In genomic region chr1:85764291-85764690, GRCm38 (mm10) we compare ENCODE assay signal across 22 mouse cellular contexts. TPM values are rescaled to one million over a fixed set of nuclear protein-coding genes. Genes with fewer than 3 reads are reported as not detected.
DNase-seq lines count a peak whose midpoint lies in the region; ATAC-seq and TF ChIP-seq lines count a peak whose summit lies in the region.
"Had no signal": no experiment of that assay in that cellular context is flagged by ENCODE, and none has a peak within 500 bp of the region (broad histone marks: within the 10 kb centered on the region; RNA-seq: fewer than 3 reads in every experiment).

No protein-coding gene starts in this region.

- in situ Hi-C loops in CH12.LX (cut with MboI; ENCODE audit: low pct_ligation_motif_present, low pct_unique_long_range_greater_than_20kb, low sequenced_read_pairs), result no loop called here

- no peak overlapping the region for H3ac ChIP-seq in myocyte (ENCODE audit: control insufficient read depth, insufficient read length)

- no peak for ATAC-seq in hindbrain, embryonic 14.5 days (ENCODE audit: low FRiP score)
- no peak for ATAC-seq in hindbrain, embryonic 13.5 days (ENCODE audit: low FRiP score)
- no peak for ATAC-seq in CD4-positive, CD25-positive, alpha-beta regulatory T cell, adult 4 months
- ATAC-seq in kidney, embryonic 16.5 days (ENCODE audit: low FRiP score, low TSS enrichment), result no peak
- ATAC-seq: activated CD4-positive, CD25-positive, alpha-beta regulatory T cell, adult 4 months; Patski had no signal

- H3K4me2 ChIP-seq in hindbrain, embryonic 14.5 days (replicated peaks), result no peak overlapping the region
- no peak overlapping the region for H3K4me2 ChIP-seq in hindbrain, embryonic 13.5 days
- H3K4me2 ChIP-seq in CH12.LX (ENCODE audit: insufficient read depth, low read depth, poor library complexity, severe bottlenecking) (peak overlapping the region; percentile 26), myocyte (ENCODE audit: low read depth) (no peak overlapping the region)
- H3K4me2 ChIP-seq in kidney, embryonic 16.5 days (replicated peaks; ENCODE audit: low read depth, low read length), result no peak overlapping the region

- TF ChIP-seq EP300 in CH12.LX (IDR thresholded peaks at IDR 0.05; ENCODE audit: low read length), result no peak

- no peak for TF ChIP-seq CTCF in CH12.LX (conservative IDR thresholded peaks at IDR 0.05 in 1 of 2, IDR thresholded peaks at IDR 0.05 in 1 of 2; ENCODE audit: low read depth in 2 of 2, low read length in 2 of 2)

- H3K79me2 ChIP-seq in CH12.LX (replicated peaks; ENCODE audit: control insufficient read depth, extremely low read depth, insufficient read depth, poor library complexity, severe bottlenecking), result no peaks in the 10 kb centered on the region
- H3K79me2 ChIP-seq in macrophage (ENCODE audit: inconsistent target), result no peaks in the 10 kb centered on the region
- no peaks in the 10 kb centered on the region for H3K79me2 ChIP-seq in myocyte (ENCODE audit: control insufficient read depth, insufficient read depth)

- no peak for TF ChIP-seq RAD21 in CH12.LX (IDR thresholded peaks at IDR 0.05; ENCODE audit: low read depth, low read length)

- no peak overlapping the region for H3K9ac ChIP-seq in hindbrain, embryonic 14.5 days
- H3K9ac ChIP-seq in hindbrain, embryonic 13.5 days, result no peak overlapping the region
- no peak overlapping the region for H3K9ac ChIP-seq in CH12.LX (ENCODE audit: insufficient read depth, low read depth)
- H3K9ac ChIP-seq in kidney, embryonic 16.5 days (replicated peaks; ENCODE audit: low read length), result no peak overlapping the region

- H3K36me3 ChIP-seq in hindbrain, embryonic 14.5 days (replicated peaks; ENCODE audit: control insufficient read depth, insufficient read depth), result no peaks in the 10 kb centered on the region
- H3K36me3 ChIP-seq in hindbrain, embryonic 13.5 days, result no peaks in the 10 kb centered on the region
- H3K36me3 ChIP-seq in CH12.LX (replicated peaks in 1 of 2; ENCODE audit: control insufficient read depth in 1 of 2, insufficient read depth in 1 of 2, low read length in 1 of 2) (no peaks in the 10 kb centered on the region), macrophage (ENCODE audit: inconsistent target) (no peaks in the 10 kb centered on the region), myocyte (ENCODE audit: control insufficient read depth, insufficient read depth) (no peaks in the 10 kb centered on the region)
- no peaks in the 10 kb centered on the region for H3K36me3 ChIP-seq in kidney, embryonic 16.5 days (ENCODE audit: insufficient read depth, low read length)
- H3K36me3 ChIP-seq: G1E had no signal

- DNase-seq in hindbrain, embryonic 14.5 days (ENCODE audit: low spot score), result peak; percentile 5
- no peak for DNase-seq in CH12.LX (ENCODE audit: extremely low read depth)
- no peak for DNase-seq in frontal cortex, postnatal 10 days (ENCODE audit: low spot score in 2 of 2)
- DNase-seq: adrenal gland, adult 2 months; adrenal gland, adult 8-10 months; adrenal gland, postnatal 10 days; adrenal gland, postnatal 14 days; adrenal gland, postnatal 25 days; adrenal gland, postnatal 36 days; B cell, adult 2 months; cerebellum, adult 11 months; cerebellum, adult 11-12 months; cerebellum, adult 18-20 months; cerebellum, adult 2 months had no signal

- no peaks in the 10 kb centered on the region for H3K27me3 ChIP-seq in hindbrain, embryonic 14.5 days (ENCODE audit: control insufficient read depth, insufficient read depth, low read length)
- no peaks in the 10 kb centered on the region for H3K27me3 ChIP-seq in hindbrain, embryonic 13.5 days
- no peaks in the 10 kb centered on the region for H3K27me3 ChIP-seq in CH12.LX (replicated peaks)
- no peaks in the 10 kb centered on the region for H3K27me3 ChIP-seq in myocyte (ENCODE audit: control insufficient read depth, insufficient read depth, insufficient read length)
- no peaks in the 10 kb centered on the region for H3K27me3 ChIP-seq in kidney, embryonic 16.5 days (ENCODE audit: insufficient read depth, low read length)

- no peak for TF ChIP-seq POLR2A in CH12.LX (IDR thresholded peaks at IDR 0.05; ENCODE audit: low read depth, low read length)
- no peak for TF ChIP-seq POLR2A in myocyte (IDR thresholded peaks at IDR 0.05; ENCODE audit: insufficient read length, low read depth)

- WGBS in hindbrain, embryonic 14.5 days, result 85% methylated on average over 4 of the region's 4 CpGs
- 87% methylated on average over 4 of the region's 4 CpGs for WGBS in hindbrain, embryonic 13.5 days
- WGBS in macrophage (ENCODE audit: missing documents), result 87% methylated on average over 3 of the region's 4 CpGs
- WGBS in kidney, embryonic 16.5 days, result 84% methylated on average over 4 of the region's 4 CpGs

- no peak overlapping the region for H3K4me3 ChIP-seq in hindbrain, embryonic 14.5 days (replicated peaks; ENCODE audit: low read length)
- H3K4me3 ChIP-seq in hindbrain, embryonic 13.5 days, result no peak overlapping the region
- H3K4me3 ChIP-seq in CH12.LX (replicated peaks in 1 of 3; ENCODE audit: low read depth in 2 of 3, low read length in 2 of 3, poor library complexity in 1 of 3) (no peak overlapping the region), macrophage (ENCODE audit: inconsistent target) (no peak overlapping the region), myocyte (no peak overlapping the region)
- no peak overlapping the region for H3K4me3 ChIP-seq in kidney, embryonic 16.5 days (ENCODE audit: low read length)

- no peak overlapping the region for H3K27ac ChIP-seq in hindbrain, embryonic 14.5 days
- H3K27ac ChIP-seq in hindbrain, embryonic 13.5 days, result no peak overlapping the region
- no peak overlapping the region for H3K27ac ChIP-seq in CH12.LX (ENCODE audit: insufficient read depth, low read depth)
- H3K27ac ChIP-seq in macrophage, result peak overlapping the region; percentile 85
- H3K27ac ChIP-seq in kidney, embryonic 16.5 days (ENCODE audit: low read length), result no peak overlapping the region

- dilution Hi-C loops in CH12.LX (cut with MboI; ENCODE audit: extremely low pct_ligation_motif_present, extremely low pct_unique_long_range_greater_than_20kb, low sequenced_read_pairs), result no loop called here

- H3K9me3 ChIP-seq in hindbrain, embryonic 14.5 days (ENCODE audit: control insufficient read depth, low read length), result no peaks in the 10 kb centered on the region
- no peaks in the 10 kb centered on the region for H3K9me3 ChIP-seq in hindbrain, embryonic 13.5 days
- no peaks in the 10 kb centered on the region for H3K9me3 ChIP-seq in CH12.LX (replicated peaks; ENCODE audit: low read length)
- H3K9me3 ChIP-seq in kidney, embryonic 16.5 days (ENCODE audit: low read length), result no peaks in the 10 kb centered on the region
- H3K9me3 ChIP-seq: G1E had no signal

- H3K4me1 ChIP-seq in hindbrain, embryonic 14.5 days (replicated peaks; ENCODE audit: control insufficient read depth, insufficient read depth, low read length), result no peaks in the 10 kb centered on the region
- H3K4me1 ChIP-seq in hindbrain, embryonic 13.5 days (replicated peaks), result no peaks in the 10 kb centered on the region
- H3K4me1 ChIP-seq in CH12.LX (ENCODE audit: control insufficient read depth in 1 of 2, insufficient read depth in 2 of 2), result peaks cover 13 to 55% of the 10 kb centered on the region in 2 experiments
- H3K4me1 ChIP-seq in kidney, embryonic 16.5 days (ENCODE audit: insufficient read depth, low read length), result no peaks in the 10 kb centered on the region

TF ChIP-seq in CH12.LX, 34 proteins besides CTCF, POLR2A, EP300 and RAD21 (continues in another document):
- TF ChIP-seq UBTF (IDR thresholded peaks at IDR 0.05; ENCODE audit: low read depth, low read length) (no peak), JUN (IDR thresholded peaks at IDR 0.05; ENCODE audit: insufficient read depth, low read depth, low read length) (no peak), NRF1 (IDR thresholded peaks at IDR 0.05; ENCODE audit: low read depth, low read length) (no peak), ZMIZ1 (IDR thresholded peaks at IDR 0.05; ENCODE audit: low read depth, low read length) (no peak)

TF ChIP-seq in myocyte, 11 proteins besides CTCF, POLR2A, EP300 and RAD21 (continues in another document):
- TF ChIP-seq REST (IDR thresholded peaks at IDR 0.05; ENCODE audit: insufficient read depth, insufficient read length) (no peak), MYOD1 (IDR thresholded peaks at IDR 0.05; ENCODE audit: control insufficient read depth in 1 of 3, insufficient read length in 2 of 3, low read depth in 2 of 3) (peak in 2 of 3 experiments; percentile 27 to 78), TCF12 (IDR thresholded peaks at IDR 0.05; ENCODE audit: insufficient read depth, poor library complexity, severe bottlenecking) (peak; percentile 21)

RNA-seq across cellular contexts. Expression of gene A630001G21Rik, which starts 14.2 kb away (rescaled TPM):
- polyA plus RNA-seq in hindbrain, embryonic 14.5 days (2014; fragmentation: Nextera tagmentation; extraction: Ambion mirVana), result 0.19 and 0.27 TPM in 2 replicates
- polyA plus RNA-seq in hindbrain, embryonic 13.5 days (2015; fragmentation: Nextera tagmentation; extraction: Ambion mirVana), result 0.65 and 0.66 TPM in 2 replicates
- total RNA-seq in CH12.LX (2012; rRNA removed), result 55.8 and 64.7 TPM in 2 replicates
- total RNA-seq in CH12.LX (2014; rRNA removed), result 151 and 164 TPM in 2 replicates
- polyA plus RNA-seq in CH12.LX (2012; ENCODE audit: insufficient read length, low read depth), result 130 and 139 TPM in 2 replicates
- total RNA-seq in macrophage (2018; cell fraction: chromatin; rRNA removed), result 100 to 1,000 TPM in 22 of 26 experiments, 10 to 100 TPM in 4; 65.8 to 335 (median 180) TPM
- total RNA-seq in macrophage (2018; cell fraction: cytosol; rRNA removed), result 10 to 100 TPM; 16.6 to 45.8 (median 27.9) TPM
- 100 to 1,000 TPM in 25 of 26 experiments, 10 to 100 TPM in 1; 97.8 to 265 (median 186) TPM for total RNA-seq in macrophage (2018; cell fraction: nucleus; rRNA removed)
- 21.9 to 32.0 TPM (median 29.3 TPM) in 3 replicates for polyA plus RNA-seq in macrophage (2018)
- 0.02 TPM for polyA plus RNA-seq in myocyte (2012; fragmentation: generic; extraction: Trizol)
- polyA plus RNA-seq in CD4-positive, CD25-positive, alpha-beta regulatory T cell, adult 4 months (2017; shearing (Covaris generic)), result 10 to 100 TPM; 43.4 to 55.8 TPM
- polyA plus RNA-seq in kidney, embryonic 16.5 days (2015; fragmentation: Nextera tagmentation; extraction: Ambion mirVana), result 0.68 and 1.3 TPM in 2 replicates
- polyA plus RNA-seq: G1E had no signal

RNA-seq across cellular contexts. Expression of gene Cab39, which starts 28.9 kb away (rescaled TPM):
- polyA plus RNA-seq in hindbrain, embryonic 14.5 days (2014; fragmentation: Nextera tagmentation; extraction: Ambion mirVana), result 77.8 and 91.9 TPM in 2 replicates
- 49.6 and 52.8 TPM in 2 replicates for polyA plus RNA-seq in hindbrain, embryonic 13.5 days (2015; fragmentation: Nextera tagmentation; extraction: Ambion mirVana)
- 90.2 and 101 TPM in 2 replicates for total RNA-seq in CH12.LX (2012; rRNA removed)
- total RNA-seq in CH12.LX (2014; rRNA removed), result 239 and 263 TPM in 2 replicates
- 98.4 and 111 TPM in 2 replicates for polyA plus RNA-seq in CH12.LX (2012; ENCODE audit: insufficient read length, low read depth)
- 100 to 1,000 TPM in 2 of 26 experiments, 10 to 100 TPM in 24; 33.9 to 109 (median 74.3) TPM for total RNA-seq in macrophage (2018; cell fraction: chromatin; rRNA removed)
- total RNA-seq in macrophage (2018; cell fraction: cytosol; rRNA removed), result 100 to 1,000 TPM in 25 of 26 experiments, 10 to 100 TPM in 1; 99.5 to 166 (median 146) TPM
- total RNA-seq in macrophage (2018; cell fraction: nucleus; rRNA removed), result 100 to 1,000 TPM in 15 of 26 experiments, 10 to 100 TPM in 11; 65.3 to 172 (median 109) TPM
- 120 to 143 TPM (median 143 TPM) in 3 replicates for polyA plus RNA-seq in macrophage (2018)
- 29.0 TPM for polyA plus RNA-seq in myocyte (2012; fragmentation: generic; extraction: Trizol)
- polyA plus RNA-seq in CD4-positive, CD25-positive, alpha-beta regulatory T cell, adult 4 months (2017; shearing (Covaris generic)), result 10 to 100 TPM; 37.0 to 53.5 TPM
- 26.2 and 26.9 TPM in 2 replicates for polyA plus RNA-seq in kidney, embryonic 16.5 days (2015; fragmentation: Nextera tagmentation; extraction: Ambion mirVana)
